Mouse (Mus musculus) C2C12 (cell line): ENCODE results near the gene Gimap4.

Experiments used
- CTCF ChIP-seq: IDR thresholded peaks from one replicate; pipeline ENCODE4 v1.5.1; 2011; ENCODE audit not compliant: control insufficient read depth, insufficient read depth, insufficient read length
- MAX ChIP-seq: IDR thresholded peaks from one replicate; pipeline ENCODE4 v1.6.1; 2011; ENCODE audit warnings: mild to moderate bottlenecking, control low read depth
- USF1 ChIP-seq: IDR thresholded peaks from one replicate; pipeline ENCODE4 v1.6.1; 2011; ENCODE audit warnings: low read depth, mild to moderate bottlenecking, control low read depth, moderate library complexity

- TF ChIP-seq CTCF (no peak), MAX (no peak), USF1 (no peak)
Observed at GRCm38 (mm10) chr6:48727761-48728160, 43.4 kb downstream of the Gimap4 start.
